Mouse (Mus musculus): ENCODE results near the gene Rab3ip.

Gene Rab3ip

GRCm38 (mm10) chr10:116950009-116950769 is at the start of gene Rab3ip:
TSS of gene Rab3ip (minus strand) at chr10:116950769.
- POLR2A ChIA-PET, result interaction anchor here in 2 of 4 experiments (0.6 to 1.6 kb wide), 4 partner anchors 114 to 740 kb away, joined by 3 read pairs; partner anchors contain the start of gene Cct2 (in 1 of the 2)
- CTCF ChIA-PET, result interaction anchor here in 3 of 4 experiments (0.6 to 1.1 kb wide), 7 partner anchors 10 to 352 kb away, joined by 3 to 11 read pairs (median 3); no protein-coding TSS in a partner anchor

GRCm38 (mm10) chr10:116998716-116999455 is 48.3 kb upstream of the Rab3ip start:
- ChIA-PET POLR2A (interaction anchor here in 2 of 4 experiments (0.9 to 1.3 kb wide), 2 partner anchors 9 to 64 kb away, joined by 5 to 6 read pairs; partner anchors contain the start of gene Cct2 (in 1 of the 2)), CTCF (interaction anchor here in 1 of 4 experiments (0.6 kb wide), 1 partner anchor 67 kb away, joined by 3 read pairs; no protein-coding TSS in a partner anchor)

GRCm38 (mm10) chr10:116996236-116996600 is 45.6 kb upstream of the Rab3ip start:
- ChIA-PET POLR2A (interaction anchor here in 2 of 4 experiments (0.7 to 1.3 kb wide), 4 partner anchors 12 to 450 kb away, joined by 3 to 4 read pairs (median 3); no protein-coding TSS in a partner anchor), CTCF (interaction anchor here in 2 of 4 experiments (0.6 to 0.7 kb wide), 2 partner anchors 10 to 561 kb away, joined by 3 to 6 read pairs; partner anchors contain the start of gene Best3 (in 1 of the 2))

- ChIA-PET POLR2A (interaction anchor here in 2 of 4 experiments (0.6 to 1.3 kb wide), 4 partner anchors 9 to 450 kb away, joined by 3 to 12 read pairs (median 4); no protein-coding TSS in a partner anchor), CTCF (interaction anchor here in 2 of 4 experiments (0.6 to 0.7 kb wide), 2 partner anchors 10 to 560 kb away, joined by 3 to 6 read pairs; partner anchors contain the start of gene Best3 (in 1 of the 2))
These were observed 45.1 kb upstream of the Rab3ip start for GRCm38 (mm10) chr10:116995584-116996235.

GRCm38 (mm10) chr10:116995162-116995561 is 44.6 kb upstream of the Rab3ip start:
- ChIA-PET POLR2A (interaction anchor here in 2 of 4 experiments (0.6 to 1.3 kb wide), 4 partner anchors 9 to 42 kb away, joined by 3 to 12 read pairs (median 3); no protein-coding TSS in a partner anchor), CTCF (no interaction called here)

- CTCF ChIA-PET, result interaction anchor here in 1 of 4 experiments (0.6 kb wide), 1 partner anchor 9 kb away, joined by 7 read pairs; no protein-coding TSS in a partner anchor
- POLR2A ChIA-PET, result interaction anchor here in 2 of 4 experiments (0.6 to 1.0 kb wide), 3 partner anchors 70 to 178 kb away, joined by 3 to 4 read pairs (median 3); partner anchors contain the start of gene Cct2 (in 1 of the 2)
These were observed 43.4 kb upstream of the Rab3ip start for GRCm38 (mm10) chr10:116993971-116994370.

- ChIA-PET POLR2A (interaction anchor here in 2 of 4 experiments (0.5 to 1.6 kb wide), 3 partner anchors 162 to 716 kb away, joined by 3 to 9 read pairs (median 4); partner anchors contain the start of gene Frs2 (in 1 of the 2)), CTCF (interaction anchor here in 3 of 4 experiments (0.6 to 1.6 kb wide), 3 partner anchors 9 to 47 kb away, joined by 3 to 6 read pairs (median 4); no protein-coding TSS in a partner anchor)
These were observed 35.9 kb upstream of the Rab3ip start, which contains the start of gene Best3 for GRCm38 (mm10) chr10:116986264-116987082. TSS of gene Best3 (plus strand) at chr10:116986314.

- POLR2A ChIA-PET, result no interaction called here
These were observed 34.3 kb upstream of the Rab3ip start for GRCm38 (mm10) chr10:116984836-116985235.

GRCm38 (mm10) chr10:116982526-116982925 is 32.0 kb upstream of the Rab3ip start:
- ChIA-PET POLR2A (interaction anchor here in 3 of 4 experiments (0.7 to 1.0 kb wide), 4 partner anchors 16 to 215 kb away, joined by 3 to 7 read pairs (median 3); no protein-coding TSS in a partner anchor), CTCF (interaction anchor here in 3 of 4 experiments (0.6 to 2.0 kb wide), 4 partner anchors 18 to 228 kb away, joined by 3 to 6 read pairs (median 4); no protein-coding TSS in a partner anchor)

More at GRCm38 (mm10) chr10:116984836-116985235, 34.3 kb upstream of the Rab3ip start:
- CTCF ChIA-PET, result no interaction called here

GRCm38 (mm10) chr10:116980888-116981287 is 30.3 kb upstream of the Rab3ip start:
- CTCF ChIA-PET, result interaction anchor here in 2 of 4 experiments (0.6 to 1.1 kb wide), 2 partner anchors 10 to 17 kb away, joined by 3 read pairs; no protein-coding TSS in a partner anchor
- POLR2A ChIA-PET, result no interaction called here

GRCm38 (mm10) chr10:116980273-116980672 is 29.7 kb upstream of the Rab3ip start:
- CTCF ChIA-PET, result interaction anchor here in 1 of 4 experiments (0.7 kb wide), 1 partner anchor 54 kb away, joined by 4 read pairs; no protein-coding TSS in a partner anchor
- POLR2A ChIA-PET, result no interaction called here

- CTCF ChIA-PET, result no interaction called here
- POLR2A ChIA-PET, result no interaction called here
These were observed 28.3 kb upstream of the Rab3ip start for GRCm38 (mm10) chr10:116978841-116979240.

GRCm38 (mm10) chr10:116977858-116978257 is 27.3 kb upstream of the Rab3ip start:
- CTCF ChIA-PET, result no interaction called here
- POLR2A ChIA-PET, result no interaction called here

- ChIA-PET CTCF (no interaction called here), POLR2A (no interaction called here)
These were observed 26.9 kb upstream of the Rab3ip start for GRCm38 (mm10) chr10:116977455-116977854.

- CTCF ChIA-PET, result no interaction called here
- POLR2A ChIA-PET, result no interaction called here
These were observed 21.9 kb upstream of the Rab3ip start, which contains the start of gene Gm10271 for GRCm38 (mm10) chr10:116972509-116972908. TSS of gene Gm10271 (minus strand) at chr10:116972609.

- CTCF ChIA-PET, result no interaction called here
- POLR2A ChIA-PET, result no interaction called here
These were observed 18.2 kb upstream of the Rab3ip start for GRCm38 (mm10) chr10:116968741-116969140.

- POLR2A ChIA-PET, result no interaction called here
- CTCF ChIA-PET, result no interaction called here
These were observed 15.5 kb upstream of the Rab3ip start for GRCm38 (mm10) chr10:116966065-116966464.

All from embryonic stem cell, embryonic (primary cell).